Mouse (Mus musculus) neural tube, embryonic 15.5 days (tissue): ENCODE data around the gene Shroom1. TPM values are rescaled to one million over a fixed set of nuclear protein-coding genes. Genes with fewer than 3 reads are reported as not detected.
"Not testable (repeated sequence)": the region's sequence is repeated elsewhere in the genome, so short reads cannot be mapped to it uniquely, and the experiment has no call there.

Experiments used
- ATAC-seq: fragments of 200-750 bp; cut with Nextera tagmentation; 2 replicates; pipeline ENCODE4 v1.8.0; 2017; ENCODE audit warnings: mild to moderate bottlenecking, moderate TSS enrichment, moderate library complexity; ENCODE audit not compliant: low FRiP score
- H3K27ac ChIP-seq: fragments of 300-500 bp; sonication (generic); replicated peaks from 2 replicates; pipeline ENCODE4 v1.5.1; 2015; ENCODE audit warnings: mild to moderate bottlenecking, inconsistent platforms
- H3K27me3 ChIP-seq: fragments of 300-500 bp; sonication (generic); replicated peaks from 2 replicates; pipeline ENCODE4 v1.6.1; 2015; ENCODE audit warnings: inconsistent platforms
- H3K36me3 ChIP-seq: fragments of 300-500 bp; sonication (generic); 2 replicates; pipeline ENCODE4 v1.6.1; 2015; ENCODE audit warnings: inconsistent platforms
- H3K4me1 ChIP-seq: fragments of 300-500 bp; sonication (generic); 2 replicates; pipeline ENCODE4 v1.6.1; 2015; ENCODE audit warnings: inconsistent platforms
- H3K4me2 ChIP-seq: fragments of 300-500 bp; sonication (generic); 2 replicates; pipeline ENCODE4 v1.6.1; 2015; ENCODE audit warnings: inconsistent platforms, mild to moderate bottlenecking, moderate library complexity
- H3K4me3 ChIP-seq: fragments of 300-500 bp; sonication (generic); replicated peaks from 2 replicates; pipeline ENCODE4 v1.5.1; 2015; ENCODE audit warnings: mild to moderate bottlenecking, inconsistent platforms
- H3K9ac ChIP-seq: fragments of 300-500 bp; sonication (generic); replicated peaks from 2 replicates; pipeline ENCODE4 v1.6.1; 2015; ENCODE audit warnings: mild to moderate bottlenecking, inconsistent platforms
- H3K9me3 ChIP-seq: fragments of 300-500 bp; sonication (generic); replicated peaks from 2 replicates; pipeline ENCODE4 v1.6.1; 2016; ENCODE audit warnings: inconsistent platforms
- WGBS: fragments of 180-500 bp; shearing (Covaris S2); methylation state at CpG from one replicate; pipeline ENCODE4 v1.1.7; 2015; ENCODE audit warnings: mixed read lengths; 5-methylcytosine and 5-hydroxymethylcytosine counted together
- polyA plus RNA-seq: library from polyadenylated mRNA; unstranded; fragments of >200 nt; fragmentation: Nextera tagmentation; extraction: Ambion mirVana; gene quantifications from 2 replicates; pipeline ENCODE4 v1.2.1, GENCODE M21; 2015

Shroom1 gene
- 3.4 and 4.1 TPM in 2 replicates for polyA plus RNA-seq

DNA sequence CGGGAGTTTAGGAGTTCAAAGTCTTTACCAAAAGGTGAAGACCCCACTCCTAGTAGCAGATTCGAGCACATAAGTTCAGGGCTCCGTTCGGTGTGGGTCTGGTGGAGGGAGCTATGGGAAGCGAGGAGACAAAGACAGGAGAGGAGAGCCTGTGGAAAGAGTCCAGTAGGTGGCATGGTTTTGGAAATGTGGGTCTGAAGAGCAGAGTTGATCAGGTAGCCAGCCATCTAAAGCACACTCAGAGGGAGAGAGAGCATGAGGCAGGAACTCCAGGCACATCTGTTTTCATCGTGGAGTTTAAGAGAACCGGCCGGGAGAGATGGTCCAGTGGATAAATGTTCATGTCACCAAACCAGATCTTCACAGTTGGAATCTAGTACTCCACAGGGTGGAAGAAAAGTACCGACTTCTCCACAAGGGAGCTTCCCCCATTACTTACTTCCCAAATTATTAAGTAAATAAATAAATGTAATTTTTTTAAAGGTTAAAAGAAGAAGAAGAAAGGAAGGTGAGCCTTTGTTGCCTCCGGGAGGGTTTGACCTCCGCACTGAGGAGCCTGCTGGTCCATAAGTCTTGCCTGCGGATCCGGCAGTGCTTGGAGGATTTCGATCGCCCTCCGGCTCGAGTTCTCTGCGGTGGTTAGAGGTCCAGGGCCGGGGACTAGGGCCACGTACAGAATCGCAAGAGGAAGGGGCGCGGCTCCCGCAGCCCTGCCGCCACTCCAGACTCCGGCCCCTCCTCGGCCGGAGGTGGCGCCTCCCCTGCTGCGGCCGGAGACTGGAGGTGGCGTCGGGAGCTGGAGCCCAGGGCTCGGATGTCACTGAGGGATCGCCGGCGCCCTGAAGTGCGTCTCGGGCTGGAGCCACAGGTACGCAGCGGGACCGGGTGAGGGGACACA is at the start of gene Shroom1, which contains the start of gene Gm10447:
Gene Shroom1, plus strand, starts transcription at position 732 of the 898 bp plus-strand sequence.
Gene Gm10447, minus strand, starts transcription at position 637 of the 898 bp plus-strand sequence.
- WGBS = 3% methylated on average over 42 of the region's 42 CpGs
- Histone ChIP-seq H3K9me3 (no peaks in the 10 kb centered on the region), H3K27me3 (peaks cover 66% of the 10 kb centered on the region), H3K4me2 (peak within 1 kb of the TSS; percentile 78), H3K9ac (peak within 1 kb of the TSS; percentile 49), H3K4me1 (peaks cover 12% of the 10 kb centered on the region), H3K36me3 (no peaks in the 10 kb centered on the region), H3K27ac (0 out of 2 replicates have a peak within 1 kb of the TSS, but pooled peaks have one; percentile 37), H3K4me3 (peak within 1 kb of the TSS; percentile 43)
- ATAC-seq = peak; percentile 63

DNA sequence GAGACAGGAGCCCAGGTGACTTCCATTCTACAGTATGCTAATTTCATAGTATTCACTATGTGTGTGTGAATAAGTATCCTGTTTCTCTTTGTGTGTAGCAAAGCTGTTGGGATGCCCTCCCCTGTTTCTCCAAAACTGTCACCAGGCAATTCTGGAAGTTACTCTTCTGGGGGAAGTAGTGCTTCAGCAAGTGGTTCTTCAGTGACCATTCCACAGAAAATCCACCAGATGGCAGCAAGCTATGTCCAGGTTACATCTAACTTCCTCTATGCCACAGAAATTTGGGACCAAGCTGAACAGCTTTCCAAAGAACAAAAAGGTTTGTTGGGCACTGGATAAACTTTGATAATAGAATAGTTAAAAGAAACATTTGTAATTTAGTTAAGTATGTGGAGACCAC is 45.3 kb upstream of the Shroom1 start:
- no peaks in the 10 kb centered on the region for H3K4me1 ChIP-seq
- no peaks in the 10 kb centered on the region for H3K27me3 ChIP-seq
- no peak overlapping the region for H3K4me2 ChIP-seq
- no peak for ATAC-seq
- H3K4me3 ChIP-seq = no peak overlapping the region
- no peaks in the 10 kb centered on the region for H3K9me3 ChIP-seq
- H3K27ac ChIP-seq = no peak overlapping the region
- H3K9ac ChIP-seq = no peak overlapping the region
- peaks cover 82% of the 10 kb centered on the region for H3K36me3 ChIP-seq

DNA sequence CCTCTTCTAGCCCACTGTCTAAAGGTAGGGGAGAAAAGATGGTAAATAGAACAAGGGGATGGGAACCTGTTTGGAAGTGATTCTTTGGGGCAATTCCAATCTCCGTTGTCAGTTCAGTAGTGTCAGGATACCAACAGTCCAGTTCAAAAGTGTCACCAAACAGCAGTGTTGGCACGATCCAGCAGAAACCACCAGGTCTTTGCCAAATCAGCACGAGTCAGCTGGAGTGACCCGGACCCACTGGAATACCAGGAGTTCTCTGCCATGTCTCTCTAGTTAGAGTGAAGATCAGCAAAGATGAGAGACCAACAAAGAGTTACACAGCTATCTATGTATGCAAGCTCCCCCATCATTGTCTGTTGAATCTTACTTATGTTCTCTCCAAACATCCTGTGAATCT is 43.1 kb upstream of the Shroom1 start:
- no peak overlapping the region for H3K4me2 ChIP-seq
- no peaks in the 10 kb centered on the region for H3K4me1 ChIP-seq
- H3K27me3 ChIP-seq = no peaks in the 10 kb centered on the region
- peaks cover 84% of the 10 kb centered on the region for H3K36me3 ChIP-seq
- 95% methylated on average over 4 of the region's 4 CpGs for WGBS
- ATAC-seq = no peak
- H3K9me3 ChIP-seq = no peaks in the 10 kb centered on the region
- H3K9ac ChIP-seq = no peak overlapping the region
- H3K27ac ChIP-seq = no peak overlapping the region
- no peak overlapping the region for H3K4me3 ChIP-seq

DNA sequence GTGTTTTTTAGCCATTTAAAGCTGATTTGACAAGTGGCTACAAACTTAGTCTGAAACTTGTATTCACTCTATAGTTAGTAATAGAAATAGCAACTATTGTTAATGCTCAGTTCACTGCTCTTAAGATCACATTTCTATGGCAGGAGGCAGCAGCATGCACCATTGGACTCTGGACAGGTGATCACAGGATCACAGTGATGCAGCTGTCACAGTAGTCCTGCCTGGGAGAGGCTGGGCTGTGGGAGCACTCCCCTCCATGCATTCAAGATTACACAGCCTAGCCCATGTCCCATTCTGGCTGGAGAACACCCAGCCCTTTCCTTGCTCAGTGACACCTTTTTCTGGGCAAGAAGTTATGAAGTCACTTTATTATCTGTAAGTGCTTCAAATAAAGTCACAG is 39.0 kb upstream of the Shroom1 start:
- Histone ChIP-seq H3K36me3 (peaks cover 71% of the 10 kb centered on the region), H3K9ac (no peak overlapping the region), H3K27me3 (no peaks in the 10 kb centered on the region), H3K4me2 (no peak overlapping the region), H3K4me3 (no peak overlapping the region), H3K27ac (no peak overlapping the region), H3K9me3 (no peaks in the 10 kb centered on the region), H3K4me1 (no peaks in the 10 kb centered on the region)
- ATAC-seq = no peak

DNA sequence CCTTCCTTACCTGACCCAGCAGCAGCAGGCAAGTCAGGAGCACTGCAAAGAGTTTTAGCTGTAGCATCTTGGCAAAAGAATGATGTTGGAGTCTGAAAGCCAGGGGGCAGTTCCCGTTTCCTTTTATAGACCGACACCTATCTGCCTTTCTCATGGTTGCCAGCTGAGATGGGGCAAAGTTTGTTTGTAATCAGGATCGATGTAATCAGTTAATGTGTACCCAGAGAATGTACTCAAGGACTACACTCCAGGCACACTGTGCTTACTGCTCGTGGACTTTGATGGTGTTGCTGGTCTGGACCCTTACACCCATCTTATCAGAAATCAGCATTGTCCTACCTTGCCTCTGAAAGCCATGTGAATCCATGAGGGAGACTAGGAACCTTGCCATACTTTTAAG is 34.0 kb upstream of the Shroom1 start, which contains the start of gene Leap2:
Gene Leap2, minus strand, starts transcription at position 135 of the 400 bp plus-strand sequence.
- no peak for ATAC-seq
- WGBS = 92% methylated on average over 4 of the region's 4 CpGs
- H3K4me3 ChIP-seq = no peak within 1 kb of the TSS
- H3K9me3 ChIP-seq = no peaks in the 10 kb centered on the region
- no peak within 1 kb of the TSS for H3K27ac ChIP-seq
- no peaks in the 10 kb centered on the region for H3K27me3 ChIP-seq
- no peak within 1 kb of the TSS for H3K4me2 ChIP-seq
- H3K4me1 ChIP-seq = no peaks in the 10 kb centered on the region
- H3K9ac ChIP-seq = no peak within 1 kb of the TSS
- peaks cover 36% of the 10 kb centered on the region for H3K36me3 ChIP-seq

DNA sequence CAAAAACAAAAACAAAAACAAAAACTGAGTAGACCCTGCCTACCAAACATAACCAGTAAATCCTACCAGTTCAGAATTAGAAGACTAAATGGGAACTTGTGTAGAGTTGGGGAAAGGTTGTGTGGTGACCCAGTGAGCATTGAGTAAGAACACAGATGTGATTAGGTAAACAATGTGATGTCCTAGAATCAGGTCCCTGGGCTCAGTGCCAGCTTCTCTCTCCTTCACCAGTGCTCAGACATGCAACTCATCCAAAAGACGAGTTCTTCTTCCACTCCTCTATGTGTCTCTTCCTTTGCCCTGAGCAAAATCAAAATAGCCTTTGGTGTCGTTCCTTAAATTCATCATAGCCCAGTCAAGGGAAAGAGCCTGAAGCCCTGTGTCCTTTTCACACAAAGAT is 32.2 kb upstream of the Shroom1 start:
- Histone ChIP-seq H3K4me2 (no peak overlapping the region), H3K27ac (no peak overlapping the region), H3K9ac (no peak overlapping the region), H3K36me3 (peaks cover 34% of the 10 kb centered on the region), H3K4me1 (peaks cover 8% of the 10 kb centered on the region), H3K27me3 (no peaks in the 10 kb centered on the region), H3K4me3 (no peak overlapping the region), H3K9me3 (no peaks in the 10 kb centered on the region)
- ATAC-seq = no peak
- WGBS = 71% methylated on average over 2 of the region's 2 CpGs

DNA sequence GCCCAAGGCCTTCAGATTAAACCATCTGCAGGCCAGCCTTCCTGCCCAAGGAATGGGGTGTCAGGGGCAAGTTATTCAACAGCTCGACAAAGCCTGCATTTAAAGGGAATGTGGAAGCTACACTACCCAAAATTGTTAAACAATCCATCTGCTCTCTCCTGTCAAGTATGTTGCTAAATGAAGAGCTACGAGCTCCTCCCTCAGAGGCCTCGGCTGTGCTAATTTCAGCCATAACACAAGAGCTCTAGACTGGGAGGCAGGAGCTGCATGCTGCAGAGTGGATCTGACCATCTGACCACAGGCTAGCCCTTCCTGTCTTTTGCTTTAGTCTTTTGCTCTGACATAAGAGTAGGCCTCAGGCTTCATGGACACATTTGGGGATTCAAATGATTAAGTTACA is 31.8 kb upstream of the Shroom1 start:
- WGBS = 59% methylated on average over 3 of the region's 3 CpGs
- no peak overlapping the region for H3K9ac ChIP-seq

DNA sequence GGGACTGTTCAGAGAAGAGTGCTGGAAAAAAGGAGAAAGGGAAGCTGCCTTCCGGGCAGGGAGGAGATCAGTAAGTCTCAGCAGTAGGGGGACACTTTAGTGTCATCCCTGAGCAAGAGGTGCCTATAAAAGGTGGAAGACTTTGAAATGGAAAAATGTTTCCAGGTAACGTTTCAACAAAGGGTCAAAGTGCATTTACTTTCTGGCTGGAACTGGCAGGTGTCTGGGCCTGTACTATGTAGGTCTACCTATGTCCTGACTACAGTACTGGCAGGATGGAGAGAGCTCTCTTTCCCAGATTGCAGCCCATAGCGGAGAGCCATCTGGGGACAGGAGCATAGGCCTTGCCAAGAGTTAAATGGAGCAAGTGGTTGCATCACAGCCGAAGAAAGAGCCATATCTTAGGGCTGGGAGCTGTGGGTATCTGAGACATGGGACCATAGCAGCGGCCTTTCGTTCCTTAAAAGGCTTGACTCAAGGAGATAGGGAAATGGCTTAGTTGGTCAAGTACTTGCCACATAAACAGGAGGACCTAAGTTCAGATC is 31.2 kb upstream of the Shroom1 start:
- ATAC-seq = no peak
- no peaks in the 10 kb centered on the region for H3K27me3 ChIP-seq
- 89% methylated on average over 6 of the region's 6 CpGs for WGBS
- H3K4me2 ChIP-seq = no peak overlapping the region
- H3K9ac ChIP-seq = no peak overlapping the region
- H3K4me3 ChIP-seq = no peak overlapping the region
- H3K9me3 ChIP-seq = no peaks in the 10 kb centered on the region
- peaks cover 11% of the 10 kb centered on the region for H3K4me1 ChIP-seq
- H3K27ac ChIP-seq = no peak overlapping the region
- H3K36me3 ChIP-seq = peaks cover 29% of the 10 kb centered on the region

More for the DNA sequence above, 31.8 kb upstream of the Shroom1 start:
- H3K27ac ChIP-seq = no peak overlapping the region
- no peak overlapping the region for H3K4me3 ChIP-seq
- ATAC-seq = no peak
- no peaks in the 10 kb centered on the region for H3K27me3 ChIP-seq
- no peaks in the 10 kb centered on the region for H3K9me3 ChIP-seq
- H3K4me1 ChIP-seq = peaks cover 11% of the 10 kb centered on the region
- H3K4me2 ChIP-seq = no peak overlapping the region
- H3K36me3 ChIP-seq = peaks cover 30% of the 10 kb centered on the region

DNA sequence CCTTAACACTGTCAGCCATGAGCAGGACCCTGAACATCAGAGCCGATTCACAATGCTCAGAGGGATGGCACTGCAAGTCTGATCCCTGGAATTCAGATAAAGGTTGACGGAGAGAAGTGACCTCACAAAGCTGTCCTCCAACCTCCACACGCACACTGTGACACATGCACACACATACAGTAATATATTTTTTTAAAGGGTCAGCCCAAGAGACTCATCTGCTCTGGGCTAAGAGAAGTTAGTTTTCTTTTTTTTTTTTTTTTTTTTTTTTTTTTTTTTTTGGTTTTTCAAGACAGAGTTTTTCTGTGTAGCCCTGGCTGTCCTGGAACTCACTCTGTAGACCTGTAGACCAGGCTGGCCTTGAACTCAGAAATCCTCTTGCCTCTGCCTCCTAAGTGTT is 30.1 kb upstream of the Shroom1 start:
- ATAC-seq, H3K27me3 ChIP-seq, H3K9me3 ChIP-seq, H3K4me2 ChIP-seq, H3K27ac ChIP-seq, H3K9ac ChIP-seq, H3K4me3 ChIP-seq: not testable (repeated sequence)
- WGBS = 88% methylated on average over 3 of the region's 3 CpGs
- H3K36me3 ChIP-seq = peaks cover 20% of the 10 kb centered on the region
- peaks cover 16% of the 10 kb centered on the region for H3K4me1 ChIP-seq

DNA sequence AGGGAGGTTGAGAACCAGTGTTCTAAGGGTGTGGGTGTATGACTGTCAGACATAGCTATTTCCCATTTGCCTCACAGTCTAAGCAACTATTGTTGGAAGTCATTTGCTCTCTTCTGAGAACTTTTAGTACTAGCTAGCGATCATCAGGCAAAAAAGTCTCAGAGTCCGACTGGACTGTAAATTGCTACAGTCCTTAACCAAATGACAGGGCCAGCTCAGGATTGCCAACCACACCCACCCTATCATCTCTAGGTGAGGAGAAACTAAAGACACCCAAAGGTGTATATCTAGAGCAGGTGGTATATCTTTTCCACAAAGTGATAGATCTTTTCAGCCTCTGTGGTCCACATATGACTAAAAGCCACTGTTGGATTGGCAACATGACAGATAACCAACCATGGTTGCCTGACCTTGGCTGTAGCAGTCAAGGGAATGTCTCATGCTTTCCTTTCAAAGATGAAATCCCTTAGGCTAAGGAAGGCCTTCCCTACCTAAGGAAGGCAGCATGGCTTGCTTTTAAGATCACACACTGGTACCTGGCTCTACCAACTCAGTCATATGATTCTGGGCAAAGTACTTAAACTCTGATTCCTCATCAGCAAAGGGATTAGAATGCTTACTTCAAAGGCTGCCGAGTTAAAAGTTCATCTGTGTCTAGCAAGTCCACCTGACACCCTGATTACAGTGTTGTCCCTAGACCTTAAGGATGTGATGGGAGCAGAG is 28.9 kb upstream of the Shroom1 start:
- ATAC-seq = no peak

DNA sequence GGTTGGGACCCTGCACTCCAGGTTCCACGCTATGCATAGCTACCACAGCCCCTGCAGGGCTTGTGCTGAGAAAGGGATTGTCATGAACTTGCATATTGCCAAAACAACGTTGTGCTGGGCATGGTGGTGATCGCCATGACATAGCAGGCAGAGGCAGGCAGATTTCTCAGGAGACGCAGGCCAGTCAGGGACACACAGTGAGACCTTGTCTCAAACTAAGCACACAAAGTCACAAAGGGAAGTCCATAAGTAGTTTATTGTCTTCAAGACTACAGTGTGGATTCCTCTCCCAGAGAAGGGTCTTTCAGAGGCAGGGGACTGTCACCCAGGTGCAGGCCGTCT is 28.3 kb upstream of the Shroom1 start:
- Histone ChIP-seq H3K9ac (no peak overlapping the region), H3K9me3 (no peaks in the 10 kb centered on the region), H3K27me3 (no peaks in the 10 kb centered on the region), H3K4me2 (no peak overlapping the region), H3K27ac (no peak overlapping the region), H3K36me3 (peaks cover 20% of the 10 kb centered on the region), H3K4me3 (no peak overlapping the region), H3K4me1 (peaks cover 16% of the 10 kb centered on the region)
- WGBS = 94% methylated on average over 5 of the region's 5 CpGs
- ATAC-seq = no peak

More for the DNA sequence above, 28.9 kb upstream of the Shroom1 start:
- Histone ChIP-seq H3K27ac (no peak overlapping the region), H3K9me3 (no peaks in the 10 kb centered on the region), H3K36me3 (peaks cover 20% of the 10 kb centered on the region), H3K27me3 (no peaks in the 10 kb centered on the region), H3K4me3 (no peak overlapping the region), H3K4me2 (no peak overlapping the region), H3K9ac (no peak overlapping the region), H3K4me1 (peaks cover 16% of the 10 kb centered on the region)
- WGBS = 92% methylated on average over 3 of the region's 3 CpGs
